Mouse (Mus musculus): ENCODE results near the gene Slc9a9.

- TF ChIP-seq POLR2A (IDR thresholded peaks at IDR 0.05; ENCODE audit: extremely low read depth, insufficient read depth, low read length) (no peak), CTCF (IDR thresholded peaks at IDR 0.05; ENCODE audit: extremely low read depth, insufficient read depth, low read length) (no peak)
Measured at GRCm38 (mm10) chr9:95255844-95256243, 586.1 kb downstream of the Slc9a9 start.
